Mouse (Mus musculus): ENCODE measurements around the gene Kit.
A peak's percentile ranks its signal among the peaks of the same experiment; 100 is the strongest.

The Kit gene

GRCm38 (mm10) chr5:75574852-75575566 lies at the start of gene Kit:
Gene Kit (plus strand): TSS chr5:75574916.
- peak; percentile 69 to 76 for DNase-seq

- DNase-seq: no peak
Measured at GRCm38 (mm10) chr5:75536156-75536555, 38.6 kb upstream of the Kit start.

DNA sequence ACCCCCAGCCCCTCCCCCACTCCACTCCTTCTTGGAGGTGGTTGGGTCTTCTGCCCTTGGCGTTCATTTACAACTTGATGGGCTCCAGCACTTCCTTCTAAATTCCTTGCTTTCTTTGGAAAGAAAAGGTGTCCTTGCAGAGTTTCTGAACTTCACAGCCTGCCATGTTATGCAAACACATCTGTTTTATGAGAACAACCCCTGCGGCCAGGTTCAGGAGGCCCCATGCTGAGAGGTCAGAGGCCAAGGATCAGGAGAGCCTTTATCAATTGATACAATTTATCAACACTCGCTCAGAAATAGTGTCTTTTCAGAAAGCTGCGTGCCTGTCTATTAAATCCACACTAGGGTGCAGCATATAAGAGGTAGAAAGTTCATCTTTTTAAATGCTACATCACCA lies 37.0 kb upstream of the Kit start:
- DNase-seq: no peak

- no peak for DNase-seq
Measured at GRCm38 (mm10) chr5:75538458-75538857, 36.3 kb upstream of the Kit start.

GRCm38 (mm10) chr5:75539098-75539497 lies 35.6 kb upstream of the Kit start:
- DNase-seq: no peak

DNA sequence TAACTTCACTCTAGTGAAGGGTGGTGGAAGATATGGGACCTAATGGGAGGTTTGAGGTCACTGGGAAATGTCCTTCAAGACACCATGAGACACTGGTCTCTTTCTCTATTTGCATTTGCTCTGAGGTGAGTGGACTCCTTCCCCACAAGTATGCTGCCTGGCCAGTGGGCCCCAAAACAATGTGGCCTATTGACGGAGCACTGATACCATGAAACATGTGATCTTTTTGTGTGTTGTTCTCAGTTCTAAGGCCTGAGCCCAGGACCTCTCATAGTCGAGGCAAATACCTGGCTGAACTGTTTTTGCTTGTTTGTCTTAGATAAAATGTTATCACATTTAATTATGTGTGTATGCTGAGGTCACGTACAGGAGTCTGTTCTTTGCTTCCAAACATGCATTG lies 31.0 kb upstream of the Kit start:
- no peak for DNase-seq

GRCm38 (mm10) chr5:75544472-75545264 lies 30.0 kb upstream of the Kit start:
- DNase-seq: peak; percentile 10 to 32

- DNase-seq: no peak
Measured at GRCm38 (mm10) chr5:75545265-75545643, 29.5 kb upstream of the Kit start.

- DNase-seq: no peak
Measured at GRCm38 (mm10) chr5:75553021-75553420, 21.7 kb upstream of the Kit start.

- DNase-seq: no peak
Measured at GRCm38 (mm10) chr5:75557636-75558035, 17.1 kb upstream of the Kit start.

DNA sequence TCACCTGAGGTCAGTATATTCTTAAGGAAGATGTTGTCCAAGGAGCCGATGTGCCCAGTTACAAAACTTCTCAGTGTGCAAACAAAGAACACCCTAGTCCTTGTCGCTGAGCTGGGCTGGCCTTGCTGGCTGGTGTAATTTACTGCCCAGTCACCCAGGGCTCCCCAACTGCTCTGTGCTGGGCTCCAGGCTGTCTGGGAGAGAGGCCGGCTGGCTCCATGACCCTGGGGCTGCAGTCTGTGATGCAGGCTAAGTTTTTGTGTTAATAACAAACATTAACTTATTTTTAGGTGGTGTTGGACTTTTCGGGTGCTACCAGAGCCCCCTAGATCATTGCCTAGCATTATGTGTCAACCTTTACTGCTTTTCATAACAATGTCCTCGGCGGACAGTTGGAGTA lies 15.4 kb upstream of the Kit start:
- DNase-seq: no peak

- no peak for DNase-seq
Measured at GRCm38 (mm10) chr5:75561231-75561630, 13.5 kb upstream of the Kit start.

DNA sequence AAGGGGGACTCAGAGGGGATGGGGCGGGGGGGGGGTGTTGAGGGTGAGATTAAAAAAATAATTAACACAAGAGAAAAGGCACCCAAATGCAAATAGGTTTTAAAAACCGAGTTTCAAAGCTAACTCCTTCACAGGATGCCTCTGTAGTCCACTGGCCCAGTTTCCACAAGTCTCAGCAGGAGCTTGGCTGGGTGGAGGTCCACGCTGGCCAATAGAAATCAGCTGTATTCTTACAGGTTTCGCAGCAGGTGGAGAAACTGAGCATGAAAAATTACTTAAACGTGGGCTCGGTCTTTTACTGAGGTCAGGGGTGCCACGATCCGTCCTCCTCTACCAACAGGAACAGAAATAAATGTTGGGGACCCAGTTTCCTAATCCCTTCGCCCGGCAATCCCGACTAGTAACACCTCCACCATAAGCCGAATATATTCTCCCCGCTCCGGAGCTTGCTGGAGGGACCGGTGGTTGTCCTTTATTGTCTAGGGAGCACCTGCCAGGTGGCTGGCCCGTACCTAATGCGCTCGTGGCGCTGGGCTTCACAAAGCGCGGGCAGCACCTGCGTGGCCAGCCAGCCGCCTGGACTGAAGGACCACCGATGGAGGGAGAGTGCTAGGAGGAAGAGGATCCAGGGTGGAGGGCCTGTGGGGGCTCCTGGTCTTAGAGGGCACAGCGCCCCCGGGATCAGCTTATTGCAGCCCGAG lies 415 bp upstream of the Kit start:
- no peak for DNase-seq

DNA sequence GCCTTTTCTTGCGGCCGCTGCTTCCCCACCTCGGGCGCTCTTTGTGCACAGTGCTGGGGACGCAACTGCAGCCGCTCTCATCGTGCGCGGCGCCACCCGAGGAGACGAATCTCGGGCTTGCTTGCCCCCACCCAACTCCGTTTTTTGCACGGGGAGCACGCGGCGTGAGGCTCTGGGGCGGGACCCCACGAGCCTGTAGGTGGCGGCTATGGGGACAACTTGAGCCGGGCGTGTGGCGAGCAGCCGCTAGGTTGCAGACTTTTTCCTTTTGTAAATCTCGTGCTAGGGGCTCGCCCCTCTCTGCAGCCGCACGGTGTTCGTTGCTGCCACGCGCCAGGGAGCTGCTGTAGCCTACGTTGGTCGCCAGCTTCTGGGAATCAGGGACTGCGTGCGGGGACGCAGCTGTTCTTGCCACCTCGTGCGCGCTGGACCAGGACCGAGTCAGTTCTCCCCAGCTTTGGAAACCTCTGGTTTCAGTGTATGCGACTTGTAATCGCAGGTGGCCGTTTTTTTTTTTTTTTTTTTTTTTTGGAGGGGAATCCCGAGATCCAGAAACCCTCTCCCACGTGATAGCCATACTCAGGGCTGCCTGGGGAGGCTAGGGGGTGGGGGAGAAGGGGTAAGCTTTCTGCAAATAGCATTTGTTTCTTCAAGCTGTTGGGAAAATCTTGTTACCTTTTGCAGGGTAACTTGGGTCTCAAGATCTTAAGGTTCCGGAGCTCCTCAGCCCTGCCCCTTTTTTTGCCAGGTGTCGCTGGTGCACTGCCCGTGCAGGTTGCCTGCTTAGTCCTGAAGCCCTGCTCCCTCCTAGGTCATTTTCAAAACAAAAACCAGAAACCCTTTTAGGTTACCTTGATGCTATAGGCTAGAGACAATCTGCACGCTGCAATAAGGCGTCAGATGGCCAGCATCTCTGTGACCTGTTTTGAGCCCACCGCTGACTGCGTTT lies 1.1 kb downstream of the Kit start:
- peak; percentile 37 to 49 for DNase-seq

DNA sequence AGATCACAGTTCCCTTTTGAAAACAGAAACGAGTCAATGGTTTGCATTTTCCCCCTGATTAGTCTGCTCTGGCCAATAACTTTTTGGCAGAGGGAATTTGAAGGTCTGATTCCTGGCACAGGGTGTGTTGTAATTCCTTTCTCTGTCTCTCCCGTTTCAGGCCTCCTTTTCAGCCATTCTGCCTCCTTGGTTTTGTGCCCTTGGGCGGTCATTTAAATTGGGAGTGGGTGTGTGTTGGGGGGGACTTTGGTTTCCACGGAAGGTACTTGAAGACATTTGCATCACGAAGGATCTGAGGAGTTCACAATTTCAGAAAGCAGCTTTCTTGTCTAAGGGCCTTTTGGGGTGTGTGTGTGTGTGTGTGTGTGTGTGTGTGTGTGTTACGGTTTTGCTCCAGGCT lies 2.0 kb downstream of the Kit start:
- no peak for DNase-seq

DNA sequence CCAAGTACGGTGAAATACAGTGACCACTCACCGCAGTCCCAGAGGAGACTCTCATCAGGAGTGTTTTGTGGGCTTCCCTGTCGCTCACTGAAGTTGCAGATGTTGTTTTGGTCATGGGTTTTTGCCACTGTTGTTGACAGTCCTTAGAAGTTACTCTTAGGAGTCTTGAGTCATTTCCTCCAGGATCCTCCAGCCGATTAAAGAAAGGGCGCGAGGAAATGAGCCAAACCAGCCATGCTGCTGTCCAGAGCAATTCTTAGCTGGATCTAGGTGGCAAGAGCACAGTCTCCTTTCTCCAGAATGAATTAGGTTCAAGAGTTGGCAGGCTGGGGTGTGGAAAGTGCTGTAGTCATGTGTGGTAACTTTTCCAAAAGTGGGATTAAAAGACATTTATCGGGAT lies 3.4 kb downstream of the Kit start:
- peak in 1 of 2 experiments; percentile 40 for DNase-seq

DNA sequence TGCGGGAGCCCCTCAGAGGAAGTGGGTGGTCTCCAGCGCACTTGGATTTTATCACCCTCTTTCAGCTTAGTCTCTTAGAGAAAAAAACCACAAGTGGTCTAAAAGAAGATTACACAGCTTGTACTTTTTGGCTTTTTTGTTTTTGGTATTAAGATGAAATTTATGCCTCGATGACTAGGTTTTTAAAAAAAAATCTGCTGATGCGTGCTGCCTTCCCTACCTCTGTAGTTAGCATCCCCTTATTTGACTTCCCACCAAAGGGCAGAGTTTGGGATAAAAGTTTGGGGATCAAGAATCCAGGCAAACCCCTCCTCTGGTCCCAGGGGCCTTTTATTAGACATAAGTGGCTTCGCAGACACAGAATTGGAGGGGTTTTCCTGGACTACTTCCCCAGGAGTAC lies 4.5 kb downstream of the Kit start:
- DNase-seq: no peak

GRCm38 (mm10) chr5:75579646-75580268 lies 5.0 kb downstream of the Kit start:
- no peak for DNase-seq

- DNase-seq: no peak
Measured at GRCm38 (mm10) chr5:75581926-75582325, 7.2 kb downstream of the Kit start.

- no peak for DNase-seq
Measured at GRCm38 (mm10) chr5:75587781-75588180, 13.1 kb downstream of the Kit start.

DNA sequence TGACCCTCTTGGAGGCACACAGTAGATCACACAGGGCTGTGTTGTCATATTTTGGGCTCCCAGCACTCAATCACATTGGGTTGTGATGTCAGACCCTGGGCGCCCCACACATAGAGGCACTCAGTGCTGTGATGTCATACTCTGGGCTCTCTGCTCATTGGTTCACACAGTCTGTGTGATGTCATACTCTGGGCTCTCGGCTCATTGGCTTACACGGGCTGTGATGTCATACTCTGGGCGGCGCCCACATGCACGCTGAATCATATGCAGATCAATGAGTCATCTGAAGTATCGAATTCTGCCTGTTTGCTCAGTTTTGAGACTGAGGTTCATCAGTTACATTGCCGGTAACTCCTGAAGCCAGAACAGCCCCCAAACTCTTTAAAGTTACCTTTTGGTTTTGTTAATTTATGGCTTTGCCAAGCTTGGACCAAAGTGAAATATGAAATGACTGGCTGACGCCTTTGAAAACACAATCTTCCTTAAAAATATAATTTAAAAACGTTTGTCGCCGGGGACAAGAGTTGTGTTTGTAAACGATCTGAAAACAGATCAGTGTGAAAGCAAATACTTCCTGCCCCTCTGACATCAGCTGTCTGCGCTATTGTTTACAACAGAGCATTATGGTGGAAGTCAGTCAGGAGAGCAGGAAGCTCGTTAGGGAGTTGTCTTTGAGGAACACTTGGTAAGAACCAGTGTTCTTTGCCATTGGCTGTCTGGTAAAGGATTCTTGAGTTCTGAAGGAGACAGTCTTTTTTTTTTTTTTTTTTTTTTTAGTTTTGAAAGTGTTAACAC lies 15.0 kb downstream of the Kit start:
- peak in 1 of 2 experiments; percentile 44 for DNase-seq

Measured in lung, adult 18-20 months (tissue).